Mouse (Mus musculus) liver, embryonic 14.5 days (tissue): ENCODE measurements around the gene Srp54b.
"Not testable (repeated sequence)": the region's sequence is repeated elsewhere in the genome, so short reads cannot be mapped to it uniquely, and the experiment has no call there.

Source experiments
- CTCF ChIP-seq: IDR thresholded peaks from 2 replicates; pipeline ENCODE4 v1.5.1; 2016; ENCODE audit warnings: antibody characterized with exemption, low read depth, control low read depth
- EP300 ChIP-seq: IDR thresholded peaks from 2 replicates; pipeline ENCODE4 v1.6.1; 2016; ENCODE audit warnings: antibody characterized with exemption, low read depth

DNA sequence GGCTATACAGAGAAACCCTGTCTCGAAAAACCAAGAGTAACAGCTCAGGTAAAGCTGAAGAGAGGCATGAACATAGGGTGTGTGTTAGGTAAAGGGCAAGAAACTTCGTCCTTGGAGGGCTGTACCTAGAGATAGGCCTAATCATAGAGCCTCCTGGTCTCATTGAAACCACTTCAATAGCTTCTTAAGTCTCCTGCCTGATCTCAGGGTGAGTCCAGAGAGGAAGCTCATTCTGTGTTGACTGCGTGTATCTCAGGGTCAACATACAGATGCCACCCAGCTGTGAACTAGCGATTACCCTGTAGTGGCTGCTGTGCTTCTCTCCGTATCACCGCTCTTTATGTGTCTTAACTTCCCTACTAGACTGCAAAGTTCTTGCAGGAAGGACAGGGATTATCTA, 17.0 kb upstream of the Srp54b start:
- not testable (repeated sequence) for TF ChIP-seq CTCF, EP300
